Mouse (Mus musculus) kidney, postnatal 0 days (tissue): ENCODE measurements around the gene Gpbar1. TPM values are rescaled to one million over a fixed set of nuclear protein-coding genes. Genes with fewer than 3 reads are reported as not detected.

Experiments
- ATAC-seq: fragments of 200-750 bp; cut with Nextera tagmentation; replicated peaks from 2 replicates; pipeline ENCODE4 v1.8.0; 2017; ENCODE audit warnings: low read depth, moderate number of reproducible peaks, moderate TSS enrichment, moderate library complexity; ENCODE audit not compliant: low FRiP score
- DNase-seq: peaks from one replicate; pipeline ENCODE4 v3.0.0-alpha.2; 2016; ENCODE audit warnings: low spot score
- H3K27ac ChIP-seq: fragments of 300-500 bp; sonication (generic); 2 replicates; pipeline ENCODE4 v1.5.1; 2014; ENCODE audit warnings: mild to moderate bottlenecking
- H3K27me3 ChIP-seq: fragments of 300-500 bp; sonication (generic); 2 replicates; pipeline ENCODE4 v1.6.1; 2014; ENCODE audit warnings: low read length, mixed read lengths; ENCODE audit not compliant: insufficient read depth
- H3K36me3 ChIP-seq: fragments of 300-500 bp; sonication (generic); 2 replicates; pipeline ENCODE4 v1.6.1; 2014; ENCODE audit warnings: low read length, mixed read lengths; ENCODE audit not compliant: insufficient read depth
- H3K4me1 ChIP-seq: fragments of 300-500 bp; sonication (generic); replicated peaks from 2 replicates; pipeline ENCODE4 v1.6.1; 2014; ENCODE audit warnings: antibody characterized with exemption, low read length, mixed read lengths; ENCODE audit not compliant: insufficient read depth
- H3K4me2 ChIP-seq: fragments of 300-500 bp; sonication (generic); 2 replicates; pipeline ENCODE4 v1.6.1; 2014; ENCODE audit warnings: mild to moderate bottlenecking, low read length, moderate library complexity, mixed read lengths
- H3K4me3 ChIP-seq: fragments of 300-500 bp; sonication (generic); replicated peaks from 2 replicates; pipeline ENCODE4 v1.5.1; 2014; ENCODE audit warnings: low read depth, low read length
- H3K9ac ChIP-seq: fragments of 300-500 bp; sonication (generic); 2 replicates; pipeline ENCODE4 v1.6.1; 2014; ENCODE audit warnings: low read depth, low read length
- H3K9me3 ChIP-seq: fragments of 300-500 bp; sonication (generic); replicated peaks from 2 replicates; pipeline ENCODE4 v1.6.1; 2016; ENCODE audit warnings: low read length, inconsistent platforms, mixed read lengths
- CTCF ChIP-seq: IDR thresholded peaks from 2 replicates; pipeline ENCODE4 v1.5.1; 2016; ENCODE audit warnings: antibody characterized with exemption, low read depth, mild to moderate bottlenecking, moderate library complexity
- WGBS: fragments of 180-500 bp; shearing (Covaris S2); extraction: QIAGEN DNeasy Blood & Tissue Kit; methylation state at CpG from one replicate; pipeline ENCODE4 v1.1.7; 2014; 5-methylcytosine and 5-hydroxymethylcytosine counted together
- polyA plus RNA-seq: library from polyadenylated mRNA; unstranded; fragments of >200 nt; fragmentation: Nextera tagmentation; extraction: Ambion mirVana; gene quantifications from 2 replicates; pipeline ENCODE4 v1.2.1, GENCODE M21; 2015

The Gpbar1 gene
- polyA plus RNA-seq, 1 experiment from 2014 or later: 1.0 TPM

DNA sequence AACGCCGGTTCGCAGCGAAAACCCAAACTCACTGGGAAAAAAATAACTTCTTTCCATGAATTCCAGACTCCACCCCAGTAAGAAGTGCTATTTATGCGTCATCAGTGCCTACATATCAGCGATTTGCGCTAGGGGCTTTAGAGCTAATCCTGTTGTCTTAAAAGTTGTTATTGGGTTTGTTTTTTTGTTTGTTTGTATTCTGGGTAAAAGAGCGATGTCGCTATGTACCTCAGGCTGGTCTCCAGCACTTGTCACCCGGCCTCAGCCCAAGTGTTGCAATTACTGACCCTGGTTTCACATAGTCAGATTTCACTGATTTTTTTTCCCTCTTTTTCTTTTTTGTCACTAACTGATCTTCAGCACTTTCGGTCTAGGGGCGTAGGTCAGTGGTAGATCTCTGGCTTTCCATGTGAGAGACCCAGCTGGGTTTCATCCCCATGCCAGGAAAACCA lies 26.0 kb downstream of the Gpbar1 start:
- no peaks in the 10 kb centered on the region for H3K9me3 ChIP-seq
- H3K36me3 ChIP-seq: no peaks in the 10 kb centered on the region
- 5% methylated on average over 12 of the region's 12 CpGs for WGBS
- peak overlapping the region; percentile 88 for H3K9ac ChIP-seq
- H3K4me3 ChIP-seq: peak overlapping the region; percentile 68
- peak overlapping the region; percentile 94 for H3K4me2 ChIP-seq
- no peaks in the 10 kb centered on the region for H3K27me3 ChIP-seq
- peak overlapping the region; percentile 92 for H3K27ac ChIP-seq
- no peak for DNase-seq
- TF ChIP-seq CTCF: no peak
- H3K4me1 ChIP-seq: peaks cover 21% of the 10 kb centered on the region
- no peak for ATAC-seq

DNA sequence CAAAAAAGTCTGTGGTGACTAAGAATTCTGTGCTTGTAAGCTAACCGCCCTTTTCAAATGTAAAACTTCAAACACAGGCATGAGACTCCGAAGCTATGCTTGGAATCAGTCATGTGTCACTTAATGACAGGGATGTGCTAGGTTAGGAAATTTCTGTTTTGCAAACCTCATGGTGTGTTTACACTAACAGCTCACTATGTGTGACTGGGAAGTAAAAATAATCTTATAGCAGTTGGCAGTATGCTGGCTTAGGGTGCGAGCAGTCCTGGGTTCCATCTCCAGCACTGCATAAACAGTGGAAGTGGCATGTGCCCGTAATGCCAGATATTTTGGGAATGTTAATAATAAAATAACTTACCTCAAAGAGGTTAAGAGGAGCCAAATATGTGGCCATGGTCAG lies 26.6 kb downstream of the Gpbar1 start:
- DNase-seq (no peak), ATAC-seq (no peak)
- H3K27ac ChIP-seq: no peak overlapping the region
- no peak overlapping the region for H3K4me3 ChIP-seq
- H3K4me2 ChIP-seq: no peak overlapping the region
- H3K4me1 ChIP-seq: peaks cover 21% of the 10 kb centered on the region
- H3K36me3 ChIP-seq: no peaks in the 10 kb centered on the region
- no peak overlapping the region for H3K9ac ChIP-seq
- H3K27me3 ChIP-seq: no peaks in the 10 kb centered on the region
- no peak for TF ChIP-seq CTCF
- no peaks in the 10 kb centered on the region for H3K9me3 ChIP-seq
- WGBS: 68% methylated on average over 4 of the region's 4 CpGs

- Histone ChIP-seq H3K27ac (peak within 1 kb of the TSS; percentile 92), H3K36me3 (no peaks in the 10 kb centered on the region), H3K9me3 (no peaks in the 10 kb centered on the region), H3K27me3 (no peaks in the 10 kb centered on the region), H3K9ac (peak within 1 kb of the TSS; percentile 88; the same call in 1 of the 2 replicates), H3K4me3 (peak within 1 kb of the TSS; percentile 68), H3K4me2 (peak within 1 kb of the TSS; percentile 94), H3K4me1 (peaks cover 21% of the 10 kb centered on the region)
- no peak for TF ChIP-seq CTCF
- no peak for DNase-seq
- 86% methylated on average over 2 of the region's 2 CpGs for WGBS
- ATAC-seq: no peak
Observed at GRCm38 (mm10) chr1:74305522-74305921, 27.2 kb downstream of the Gpbar1 start, which contains the start of gene Tmbim1. Tmbim1 (minus strand) TSS chr1:74305622.

GRCm38 (mm10) chr1:74307146-74307545 lies 28.8 kb downstream of the Gpbar1 start:
- no peak for DNase-seq
- no peaks in the 10 kb centered on the region for H3K9me3 ChIP-seq
- H3K36me3 ChIP-seq: no peaks in the 10 kb centered on the region
- H3K9ac ChIP-seq: no peak overlapping the region
- H3K4me1 ChIP-seq: peaks cover 13% of the 10 kb centered on the region
- no peak overlapping the region for H3K4me2 ChIP-seq
- ATAC-seq: no peak
- no peak overlapping the region for H3K4me3 ChIP-seq
- H3K27me3 ChIP-seq: no peaks in the 10 kb centered on the region
- 100% methylated on average over 1 of the region's 1 CpGs for WGBS
- no peak for TF ChIP-seq CTCF
- H3K27ac ChIP-seq: no peak overlapping the region

- DNase-seq: no peak
Observed at GRCm38 (mm10) chr1:74308001-74308964, 29.9 kb downstream of the Gpbar1 start.

DNA sequence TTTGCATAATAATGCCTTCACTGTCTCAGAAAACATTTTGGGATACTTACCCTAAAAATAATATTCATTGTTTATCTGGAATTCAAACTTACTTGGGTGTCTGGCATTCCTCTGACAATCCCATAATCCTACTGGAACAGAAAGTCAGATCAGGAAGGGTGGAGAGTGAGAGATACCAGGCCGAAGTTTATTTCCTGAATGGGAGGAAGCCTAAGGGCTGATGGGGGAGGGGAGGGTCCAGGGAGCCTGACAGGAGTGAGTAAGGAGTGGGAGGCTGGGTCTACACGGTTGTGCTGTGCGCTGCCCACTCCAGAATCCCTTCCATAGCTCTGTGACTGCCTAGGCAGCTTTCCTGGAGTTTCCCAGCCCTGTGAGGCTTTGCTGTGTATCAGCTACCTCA lies 31.4 kb downstream of the Gpbar1 start:
- Histone ChIP-seq H3K27me3 (no peaks in the 10 kb centered on the region), H3K4me2 (no peak overlapping the region), H3K36me3 (no peaks in the 10 kb centered on the region), H3K9ac (no peak overlapping the region), H3K9me3 (no peaks in the 10 kb centered on the region), H3K4me3 (no peak overlapping the region), H3K27ac (no peak overlapping the region), H3K4me1 (no peaks in the 10 kb centered on the region)
- TF ChIP-seq CTCF: no peak
- 13% methylated on average over 3 of the region's 3 CpGs for WGBS
- ATAC-seq (no peak), DNase-seq (no peak)

More at GRCm38 (mm10) chr1:74308001-74308964, 29.9 kb downstream of the Gpbar1 start:
- no peak overlapping the region for H3K4me2 ChIP-seq
- no peak for ATAC-seq
- H3K9me3 ChIP-seq: no peaks in the 10 kb centered on the region
- no peak for TF ChIP-seq CTCF
- no peaks in the 10 kb centered on the region for H3K27me3 ChIP-seq
- H3K4me3 ChIP-seq: no peak overlapping the region
- H3K27ac ChIP-seq: no peak overlapping the region
- H3K9ac ChIP-seq: no peak overlapping the region
- WGBS: 68% methylated on average over 10 of the region's 10 CpGs
- H3K36me3 ChIP-seq: no peaks in the 10 kb centered on the region
- peaks cover 3% of the 10 kb centered on the region; the same call in 1 of the 2 replicates for H3K4me1 ChIP-seq
